Mouse (Mus musculus) liver, embryonic 11.5 days (tissue): ENCODE measurements around the gene 9330159F19Rik. TPM values are rescaled to one million over a fixed set of nuclear protein-coding genes. Genes with fewer than 3 reads are reported as not detected.

Experiments
- ATAC-seq: fragments of 200-750 bp; cut with Nextera tagmentation; replicated peaks from 2 replicates; pipeline ENCODE4 v1.8.0; 2017; ENCODE audit warnings: moderate number of reproducible peaks, mild to moderate bottlenecking, moderate TSS enrichment, moderate library complexity; ENCODE audit not compliant: low FRiP score
- DNase-seq: peaks from one replicate; pipeline ENCODE4 v3.0.0-alpha.2; 2017; ENCODE audit warnings: low spot score
- H3K27ac ChIP-seq: fragments of 300-500 bp; sonication (generic); 2 replicates; pipeline ENCODE4 v1.5.1; 2014; ENCODE audit warnings: mild to moderate bottlenecking, low read depth, low read length, control low read depth
- H3K27me3 ChIP-seq: fragments of 300-500 bp; sonication (generic); replicated peaks from 2 replicates; pipeline ENCODE4 v1.6.1; 2014; ENCODE audit warnings: low read length, mixed read lengths; ENCODE audit not compliant: control insufficient read depth, insufficient read depth
- H3K36me3 ChIP-seq: fragments of 300-500 bp; sonication (generic); 2 replicates; pipeline ENCODE4 v1.6.1; 2014; ENCODE audit warnings: mild to moderate bottlenecking, low read length, moderate library complexity, mixed read lengths; ENCODE audit not compliant: control insufficient read depth, insufficient read depth
- H3K4me1 ChIP-seq: fragments of 300-500 bp; sonication (generic); replicated peaks from 2 replicates; pipeline ENCODE4 v1.6.1; 2014; ENCODE audit warnings: low read length, mixed read lengths; ENCODE audit not compliant: control insufficient read depth, insufficient read depth
- H3K4me2 ChIP-seq: fragments of 300-500 bp; sonication (generic); 2 replicates; pipeline ENCODE4 v1.6.1; 2014; ENCODE audit warnings: mild to moderate bottlenecking, control low read depth, moderate library complexity
- H3K4me3 ChIP-seq: fragments of 300-500 bp; sonication (generic); 2 replicates; pipeline ENCODE4 v1.5.1; 2014; ENCODE audit warnings: low read depth, low read length, control low read depth
- H3K9ac ChIP-seq: fragments of 300-500 bp; sonication (generic); 2 replicates; pipeline ENCODE4 v1.6.1; 2014; ENCODE audit warnings: low read depth, low read length, control low read depth
- H3K9me3 ChIP-seq: fragments of 300-500 bp; sonication (generic); 2 replicates; pipeline ENCODE4 v1.6.1; 2016; ENCODE audit warnings: low read length, inconsistent platforms, mixed read lengths; ENCODE audit not compliant: control insufficient read depth
- WGBS: fragments of 180-500 bp; shearing (Covaris S2); extraction: QIAGEN DNeasy Blood & Tissue Kit; methylation state at CpG from one replicate; pipeline ENCODE4 v1.1.7; 2014; 5-methylcytosine and 5-hydroxymethylcytosine counted together
- polyA plus RNA-seq: library from polyadenylated mRNA; unstranded; fragments of >200 nt; fragmentation: Nextera tagmentation; extraction: Ambion mirVana; gene quantifications from 2 replicates; pipeline ENCODE4 v1.2.1, GENCODE M21; 2014

The 9330159F19Rik gene
- polyA plus RNA-seq = 0.06 and 0.07 TPM in 2 replicates

DNA sequence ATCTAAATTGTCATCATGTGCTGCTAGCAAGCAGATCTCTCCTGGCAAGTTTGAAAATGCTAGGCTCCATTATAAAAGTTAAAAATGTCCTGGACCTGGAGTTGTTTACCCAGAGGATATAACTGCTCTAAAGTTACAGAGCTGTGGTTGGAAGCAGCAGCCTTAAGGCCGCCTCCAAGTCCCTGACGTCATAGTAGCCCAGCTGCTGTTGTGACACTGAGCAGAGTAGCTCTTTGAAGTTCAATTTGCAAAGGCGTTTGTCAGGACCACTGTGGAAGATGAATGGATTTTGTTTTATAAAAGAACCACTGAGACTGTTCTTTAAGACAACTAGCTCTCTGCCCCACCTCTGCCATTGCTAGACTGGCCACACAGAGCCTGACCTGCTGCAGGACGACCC is at the start of gene 9330159F19Rik:
Gene 9330159F19Rik (plus strand): TSS at position 154 of the 400 bp plus-strand sequence.
- Histone ChIP-seq H3K9ac (no peak within 1 kb of the TSS), H3K4me2 (no peak within 1 kb of the TSS), H3K4me1 (no peaks in the 10 kb centered on the region), H3K4me3 (no peak within 1 kb of the TSS), H3K9me3 (no peaks in the 10 kb centered on the region), H3K27me3 (no peaks in the 10 kb centered on the region), H3K36me3 (no peaks in the 10 kb centered on the region), H3K27ac (no peak within 1 kb of the TSS)
- DNase-seq (no peak), ATAC-seq (0 out of 2 replicates have a peak, but pooled peaks have one; percentile 53)
- 18% methylated on average over 4 of the region's 4 CpGs for WGBS

DNA sequence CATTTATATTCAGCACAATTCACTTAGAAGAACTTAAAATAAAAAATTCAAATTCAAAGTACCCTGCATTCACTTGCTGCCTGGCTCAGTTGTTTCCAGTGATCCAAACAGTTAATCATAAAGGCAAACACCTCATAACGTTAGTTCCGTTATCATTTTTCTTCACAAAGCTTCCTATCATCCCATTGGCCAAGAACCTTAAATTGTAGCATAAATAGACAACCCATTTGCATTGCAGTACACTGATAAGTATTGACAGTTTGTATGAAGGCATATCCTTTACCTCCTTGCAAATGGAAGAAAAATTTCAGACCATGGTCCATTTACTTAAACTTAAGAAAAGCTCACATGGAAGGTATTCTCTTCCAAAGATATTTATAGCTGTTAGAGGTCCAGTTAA is 49.7 kb upstream of the 9330159F19Rik start:
- no peak for ATAC-seq
- H3K9ac ChIP-seq = no peak overlapping the region
- H3K27me3 ChIP-seq = no peaks in the 10 kb centered on the region
- no peak overlapping the region for H3K27ac ChIP-seq
- no peaks in the 10 kb centered on the region for H3K4me1 ChIP-seq
- DNase-seq = no peak
- H3K4me3 ChIP-seq = no peak overlapping the region
- H3K4me2 ChIP-seq = no peak overlapping the region
- no peaks in the 10 kb centered on the region for H3K36me3 ChIP-seq
- WGBS = 80% methylated on average over 2 of the region's 2 CpGs
- H3K9me3 ChIP-seq = no peaks in the 10 kb centered on the region

DNA sequence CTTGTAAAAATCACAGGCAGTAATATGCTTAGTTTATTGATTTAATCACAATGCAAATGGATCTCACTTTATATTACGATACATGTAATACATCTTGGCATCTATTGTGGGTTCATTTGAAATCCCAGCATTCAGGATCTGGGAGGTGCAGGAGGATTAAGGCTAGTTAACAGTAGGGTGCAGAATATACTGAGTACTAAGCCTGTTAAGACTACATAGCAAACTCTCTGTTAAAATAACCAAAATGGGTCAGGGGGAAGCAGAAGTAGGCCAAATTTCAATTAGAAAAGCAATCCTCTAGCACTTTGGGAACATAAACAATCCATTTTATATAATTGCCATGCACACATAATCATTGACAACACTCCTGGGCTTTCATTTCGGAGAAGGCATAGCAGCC is 37.6 kb upstream of the 9330159F19Rik start:
- no peak overlapping the region for H3K27ac ChIP-seq
- no peaks in the 10 kb centered on the region for H3K27me3 ChIP-seq
- 74% methylated on average over 2 of the region's 2 CpGs for WGBS
- no peak overlapping the region for H3K9ac ChIP-seq
- no peaks in the 10 kb centered on the region for H3K36me3 ChIP-seq
- ATAC-seq (no peak), DNase-seq (no peak)
- H3K4me1 ChIP-seq = no peaks in the 10 kb centered on the region
- no peak overlapping the region for H3K4me2 ChIP-seq
- H3K9me3 ChIP-seq = no peaks in the 10 kb centered on the region
- no peak overlapping the region for H3K4me3 ChIP-seq

DNA sequence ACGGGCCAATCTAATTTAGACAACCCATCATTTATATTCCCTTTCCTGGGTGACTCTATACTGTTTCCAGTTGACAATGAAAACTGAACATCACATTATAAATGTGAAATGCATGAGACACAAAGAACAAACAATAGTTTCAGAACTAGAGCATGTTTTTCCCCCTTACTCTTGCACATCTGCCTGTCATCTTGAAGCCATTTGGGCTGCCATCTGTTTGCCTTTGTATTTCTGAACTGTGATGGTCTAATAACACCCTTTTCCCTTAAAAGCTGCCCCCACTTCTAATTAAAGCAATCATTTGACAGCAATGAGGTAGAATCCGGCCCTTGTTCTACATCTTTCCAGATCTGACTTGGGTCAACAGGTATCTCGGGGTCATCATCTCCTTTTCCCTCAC is 35.8 kb upstream of the 9330159F19Rik start:
- WGBS = 73% methylated on average over 3 of the region's 3 CpGs
- no peaks in the 10 kb centered on the region for H3K27me3 ChIP-seq
- H3K36me3 ChIP-seq = no peaks in the 10 kb centered on the region
- DNase-seq (no peak), ATAC-seq (no peak)
- H3K27ac ChIP-seq = no peak overlapping the region
- no peaks in the 10 kb centered on the region for H3K9me3 ChIP-seq
- H3K9ac ChIP-seq = no peak overlapping the region
- H3K4me2 ChIP-seq = no peak overlapping the region
- H3K4me3 ChIP-seq = no peak overlapping the region
- no peaks in the 10 kb centered on the region for H3K4me1 ChIP-seq

DNA sequence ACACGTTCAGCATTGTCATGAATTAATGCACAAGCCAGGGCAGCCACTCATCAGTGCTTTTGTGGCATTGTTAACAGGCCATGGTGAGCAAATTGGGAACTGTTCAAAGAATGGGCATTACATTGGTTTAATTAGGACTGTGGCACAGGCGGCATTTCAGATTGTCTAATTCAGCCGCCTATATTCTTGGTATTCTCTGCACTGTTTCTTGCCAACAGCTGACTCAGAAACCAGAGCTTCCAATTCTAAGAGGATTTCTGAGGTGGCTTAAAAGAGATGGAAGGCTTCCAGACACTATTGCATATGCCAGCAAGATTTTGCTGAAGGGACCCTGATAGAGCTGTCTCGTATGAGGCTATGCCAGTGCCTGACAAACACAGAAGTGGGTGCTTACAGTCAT is 34.5 kb upstream of the 9330159F19Rik start:
- H3K36me3 ChIP-seq = no peaks in the 10 kb centered on the region
- 85% methylated on average over 4 of the region's 4 CpGs for WGBS
- no peaks in the 10 kb centered on the region for H3K27me3 ChIP-seq
- ATAC-seq (no peak), DNase-seq (no peak)
- no peaks in the 10 kb centered on the region for H3K4me1 ChIP-seq
- no peaks in the 10 kb centered on the region for H3K9me3 ChIP-seq
- no peak overlapping the region for H3K27ac ChIP-seq
- no peak overlapping the region for H3K4me3 ChIP-seq
- no peak overlapping the region for H3K9ac ChIP-seq
- no peak overlapping the region for H3K4me2 ChIP-seq

DNA sequence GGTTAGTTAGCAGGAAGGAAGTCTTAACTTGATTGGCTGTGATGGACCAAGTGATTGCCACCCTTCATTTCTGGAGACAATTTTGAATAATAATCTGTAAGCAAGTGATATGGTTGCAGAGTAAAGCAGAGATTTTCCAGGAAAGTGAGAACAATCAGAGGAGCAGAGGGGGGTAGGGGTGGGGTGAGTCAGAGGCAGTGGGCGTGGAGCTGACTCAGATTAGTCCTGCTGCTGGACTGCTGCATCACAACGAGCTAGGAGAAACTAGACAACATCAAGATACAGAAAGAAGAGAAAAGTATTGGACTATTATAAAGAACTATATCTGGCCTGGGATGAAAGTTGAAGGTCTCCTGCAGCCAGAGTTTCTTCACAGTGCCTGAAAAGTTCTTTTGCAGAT is 33.4 kb upstream of the 9330159F19Rik start:
- whole genome bisulfite sequencing = 41% methylated on average over 2 of the region's 2 CpGs
- DNase-seq (no peak), ATAC-seq (no peak)
- Histone ChIP-seq H3K9ac (no peak overlapping the region), H3K4me1 (no peaks in the 10 kb centered on the region), H3K4me2 (no peak overlapping the region), H3K27ac (no peak overlapping the region), H3K4me3 (no peak overlapping the region), H3K9me3 (no peaks in the 10 kb centered on the region), H3K27me3 (no peaks in the 10 kb centered on the region), H3K36me3 (no peaks in the 10 kb centered on the region)

DNA sequence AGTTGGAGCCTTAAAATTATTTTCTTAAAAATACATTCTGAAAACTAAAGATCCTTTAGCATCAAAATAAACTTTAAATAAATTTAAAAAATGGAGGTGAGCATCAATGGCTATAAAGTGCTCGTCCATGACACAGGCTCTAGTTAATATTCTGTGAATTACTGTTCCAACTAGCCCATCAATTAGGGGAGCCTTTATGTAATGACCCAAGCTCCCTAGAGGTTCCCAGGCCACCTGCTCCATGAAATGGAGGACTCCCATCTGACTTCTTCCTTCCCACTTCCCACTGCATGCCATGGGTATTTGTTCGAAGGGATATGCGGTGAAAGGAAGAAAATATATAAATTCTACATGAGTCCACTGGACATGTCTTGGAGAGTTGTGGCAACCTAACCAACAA is 31.2 kb upstream of the 9330159F19Rik start:
- H3K9me3 ChIP-seq = no peaks in the 10 kb centered on the region
- WGBS = 88% methylated on average over 3 of the region's 3 CpGs
- H3K9ac ChIP-seq = no peak overlapping the region
- H3K4me2 ChIP-seq = no peak overlapping the region
- H3K27me3 ChIP-seq = no peaks in the 10 kb centered on the region
- no peaks in the 10 kb centered on the region for H3K4me1 ChIP-seq
- no peak for ATAC-seq
- H3K27ac ChIP-seq = no peak overlapping the region
- DNase-seq = no peak
- H3K4me3 ChIP-seq = no peak overlapping the region
- no peaks in the 10 kb centered on the region for H3K36me3 ChIP-seq

DNA sequence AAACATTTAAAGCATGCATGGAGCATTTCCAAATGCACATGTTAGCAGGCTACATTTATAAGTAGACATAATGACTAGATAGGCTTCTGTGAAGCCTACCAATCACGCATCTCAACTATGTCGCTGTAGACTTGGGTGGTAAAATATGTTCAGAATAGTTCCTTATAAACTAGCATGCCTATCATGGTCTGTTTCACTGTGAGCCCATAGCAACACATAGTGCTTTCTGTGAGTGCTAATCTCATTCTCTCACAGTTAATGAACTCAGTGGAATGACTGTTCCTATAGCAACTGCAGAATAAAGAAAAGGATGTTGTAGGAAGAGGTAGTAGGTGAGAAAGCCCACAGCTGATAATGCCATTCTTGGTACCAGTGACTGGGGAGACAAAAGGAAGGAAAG is 30.4 kb upstream of the 9330159F19Rik start:
- no peak overlapping the region for H3K27ac ChIP-seq
- no peaks in the 10 kb centered on the region for H3K4me1 ChIP-seq
- ATAC-seq (no peak), DNase-seq (no peak)
- no peak overlapping the region for H3K4me3 ChIP-seq
- no peak overlapping the region for H3K9ac ChIP-seq
- H3K36me3 ChIP-seq = no peaks in the 10 kb centered on the region
- 85% methylated on average over 2 of the region's 2 CpGs for WGBS
- H3K27me3 ChIP-seq = no peaks in the 10 kb centered on the region
- H3K4me2 ChIP-seq = no peak overlapping the region
- H3K9me3 ChIP-seq = no peaks in the 10 kb centered on the region

DNA sequence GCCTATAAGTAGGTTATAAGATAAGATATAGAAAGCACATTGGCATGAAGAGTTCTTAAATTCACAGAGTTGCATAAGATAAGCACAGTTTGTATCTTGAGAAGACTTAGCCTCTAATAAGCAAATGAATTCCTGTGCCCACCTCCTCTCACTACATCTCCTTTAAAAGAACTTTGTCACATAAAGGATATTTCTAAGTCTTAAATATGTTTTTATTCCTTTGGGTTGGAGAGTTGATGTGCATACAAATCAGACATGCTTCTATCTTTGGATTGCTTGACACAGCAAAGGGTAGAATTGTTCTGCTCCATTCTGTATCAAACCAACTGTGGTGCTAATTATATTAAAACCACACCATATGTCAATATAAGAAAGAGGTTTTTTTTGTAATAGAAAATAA is 17.6 kb upstream of the 9330159F19Rik start:
- ATAC-seq (no peak), DNase-seq (no peak)
- no peak overlapping the region for H3K27ac ChIP-seq
- H3K4me1 ChIP-seq = no peaks in the 10 kb centered on the region
- H3K9me3 ChIP-seq = no peaks in the 10 kb centered on the region
- H3K4me3 ChIP-seq = no peak overlapping the region
- no peak overlapping the region for H3K4me2 ChIP-seq
- no peak overlapping the region for H3K9ac ChIP-seq
- no peaks in the 10 kb centered on the region for H3K27me3 ChIP-seq
- no peaks in the 10 kb centered on the region for H3K36me3 ChIP-seq
